Mouse (Mus musculus) ES-Bruce4 (cell line): ENCODE data around the gene Mrps27. TPM values are rescaled to one million over a fixed set of nuclear protein-coding genes. Genes with fewer than 3 reads are reported as not detected.

Experiments used
- H3K27ac ChIP-seq: 2 replicates; pipeline ENCODE4 v1.5.1; 2012; ENCODE audit warnings: low read length, inconsistent platforms; ENCODE audit not compliant: insufficient read depth
- H3K27me3 ChIP-seq: 2 replicates; pipeline ENCODE4 v1.6.1; 2012; ENCODE audit warnings: mild to moderate bottlenecking, low read length, inconsistent platforms; ENCODE audit not compliant: control insufficient read depth, poor library complexity, insufficient read depth, severe bottlenecking
- H3K36me3 ChIP-seq: 2 replicates; pipeline ENCODE4 v1.6.1; 2012; ENCODE audit warnings: inconsistent platforms, mild to moderate bottlenecking, low read length, moderate library complexity; ENCODE audit not compliant: control insufficient read depth, poor library complexity, insufficient read depth, severe bottlenecking
- H3K4me1 ChIP-seq: one replicate; pipeline ENCODE4 v1.8.1; 2011; ENCODE audit warnings: low read length; ENCODE audit not compliant: control insufficient read depth, insufficient read depth
- H3K4me3 ChIP-seq: 2 replicates; pipeline ENCODE4 v1.5.1; 2011; ENCODE audit warnings: low read depth, mild to moderate bottlenecking, low read length
- H3K9ac ChIP-seq: 2 replicates; pipeline ENCODE4 v1.6.1; 2012; ENCODE audit warnings: low read depth, mild to moderate bottlenecking, inconsistent platforms; ENCODE audit not compliant: poor library complexity, severe bottlenecking
- H3K9me3 ChIP-seq: replicated peaks from 2 replicates; pipeline ENCODE4 v1.6.1; 2012; ENCODE audit warnings: mild to moderate bottlenecking, low read length, inconsistent platforms; ENCODE audit not compliant: control insufficient read depth, poor library complexity, insufficient read depth, severe bottlenecking
- CTCF ChIP-seq: IDR thresholded peaks from one replicate; pipeline ENCODE4 v1.8.1; 2011; ENCODE audit warnings: low read depth, low read length
- EP300 ChIP-seq: IDR thresholded peaks from 2 replicates; pipeline ENCODE4 v1.6.1; 2011; ENCODE audit warnings: low read depth, low read length; ENCODE audit not compliant: insufficient read depth
- POLR2A ChIP-seq: IDR thresholded peaks from one replicate; pipeline ENCODE4 v1.8.1; 2011; ENCODE audit warnings: low read length; ENCODE audit not compliant: insufficient read depth
- polyA plus RNA-seq: library from polyadenylated mRNA; stranded (reverse); fragments of >200 nt; gene quantifications from 2 replicates; pipeline ENCODE4 v1.2.4, GENCODE M21; 2011; ENCODE audit warnings: low read depth; ENCODE audit not compliant: missing spikeins, insufficient read depth, insufficient read length

Mrps27 gene
- polyA plus RNA-seq, 1 experiment = 63.1 TPM

DNA sequence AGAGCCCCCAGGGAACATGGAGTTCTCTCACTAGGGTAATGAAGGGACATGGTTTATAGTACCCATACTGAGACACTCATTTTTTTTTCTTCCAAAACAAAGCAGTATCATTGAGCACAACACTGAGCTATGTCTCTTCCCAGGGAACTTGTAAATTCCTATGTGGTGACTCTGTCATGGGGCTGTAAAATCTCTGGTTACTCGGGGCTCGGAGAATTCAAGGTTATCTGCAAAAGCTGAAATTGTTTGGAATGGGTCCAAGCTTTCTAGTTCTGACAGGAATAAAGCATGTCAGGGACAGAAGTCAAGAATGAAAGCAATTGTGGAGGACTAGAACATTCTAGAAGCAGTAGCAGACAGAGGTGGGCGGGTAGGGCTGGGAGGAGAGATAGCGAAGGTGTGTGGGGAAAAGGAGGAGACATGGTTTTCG, 36.6 kb upstream of the Mrps27 start:
- no peaks in the 10 kb centered on the region for H3K27me3 ChIP-seq
- no peaks in the 10 kb centered on the region for H3K36me3 ChIP-seq
- no peak overlapping the region for H3K9ac ChIP-seq
- H3K27ac ChIP-seq = no peak overlapping the region
- H3K4me1 ChIP-seq = no peaks in the 10 kb centered on the region
- no peaks in the 10 kb centered on the region for H3K9me3 ChIP-seq
- H3K4me3 ChIP-seq = no peak overlapping the region
- TF ChIP-seq POLR2A (no peak), EP300 (no peak), CTCF (no peak)

DNA sequence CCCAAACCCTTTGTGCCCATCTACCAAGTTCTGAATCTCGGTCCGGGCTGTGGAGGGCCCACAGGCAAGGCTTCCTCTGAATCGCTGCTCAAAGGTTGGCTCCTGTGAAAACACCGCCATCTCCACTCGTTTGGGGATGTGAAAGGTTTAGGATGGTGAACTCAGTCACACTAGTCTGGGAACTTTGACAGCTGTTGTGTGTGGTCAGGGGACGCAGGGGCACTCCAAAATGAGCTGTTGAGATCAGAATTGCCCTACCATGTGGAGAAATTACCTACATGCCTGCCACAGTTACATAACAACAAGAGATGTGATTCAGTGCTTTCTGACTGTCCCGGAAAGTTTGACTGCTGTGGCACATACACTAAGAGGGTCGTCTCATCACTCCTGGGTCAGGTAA, 36.2 kb upstream of the Mrps27 start:
- H3K4me3 ChIP-seq = no peak overlapping the region
- no peak for TF ChIP-seq POLR2A
- TF ChIP-seq CTCF = no peak
- no peak for TF ChIP-seq EP300
- H3K27me3 ChIP-seq = no peaks in the 10 kb centered on the region
- no peaks in the 10 kb centered on the region for H3K36me3 ChIP-seq
- H3K27ac ChIP-seq = no peak overlapping the region
- H3K9me3 ChIP-seq = no peaks in the 10 kb centered on the region
- H3K4me1 ChIP-seq = no peaks in the 10 kb centered on the region
- H3K9ac ChIP-seq = no peak overlapping the region

DNA sequence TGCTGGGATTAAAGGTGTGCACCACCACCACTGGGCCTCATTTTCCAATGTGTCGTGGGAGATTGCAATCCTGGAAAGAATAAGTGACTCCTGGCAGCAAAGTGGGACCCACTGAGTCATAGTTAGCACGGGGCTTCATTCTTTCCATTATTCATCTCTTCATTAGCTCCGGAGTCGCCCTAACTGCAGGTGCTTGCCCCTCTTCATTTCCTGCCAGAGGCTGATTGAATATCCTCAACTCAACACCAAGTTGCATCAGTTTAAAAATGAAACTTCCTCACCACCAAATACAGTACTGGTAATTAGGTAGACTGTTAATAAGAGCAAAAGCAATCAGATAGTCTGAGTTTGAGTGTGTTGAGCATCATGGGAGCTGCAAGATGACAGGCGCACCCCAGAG, 30.5 kb upstream of the Mrps27 start:
- no peak overlapping the region for H3K9ac ChIP-seq
- no peak overlapping the region for H3K27ac ChIP-seq
- H3K27me3 ChIP-seq = no peaks in the 10 kb centered on the region
- H3K9me3 ChIP-seq = no peaks in the 10 kb centered on the region
- H3K4me1 ChIP-seq = no peaks in the 10 kb centered on the region
- TF ChIP-seq CTCF (no peak), POLR2A (no peak), EP300 (no peak)
- no peak overlapping the region for H3K4me3 ChIP-seq
- H3K36me3 ChIP-seq = no peaks in the 10 kb centered on the region

DNA sequence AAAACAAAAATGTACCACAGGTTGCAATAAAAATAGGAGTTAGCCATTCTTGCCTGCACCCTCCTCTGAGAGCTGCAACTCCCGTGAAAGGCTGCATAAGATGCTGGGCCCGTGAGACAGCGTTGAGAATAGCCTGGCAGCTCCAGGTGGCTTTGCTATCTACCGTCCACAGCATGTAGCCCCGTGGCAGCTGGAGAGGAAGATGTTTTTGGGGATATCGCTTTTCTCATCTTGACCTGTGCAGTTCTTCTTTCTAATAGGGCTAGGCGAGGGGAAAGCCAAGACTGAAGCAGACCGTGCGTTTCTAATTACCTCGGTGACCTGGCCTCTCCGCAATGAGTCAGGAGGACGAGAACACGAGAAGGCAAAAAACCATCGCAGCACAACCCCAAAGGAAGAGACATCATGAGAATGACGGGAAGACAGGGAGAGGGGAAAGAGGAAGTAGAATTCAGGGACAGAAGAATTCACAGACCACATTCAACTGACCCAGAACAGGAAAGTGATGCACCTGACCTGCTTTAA, 29.9 kb upstream of the Mrps27 start:
- H3K9me3 ChIP-seq = no peaks in the 10 kb centered on the region
- no peak overlapping the region for H3K9ac ChIP-seq
- H3K4me1 ChIP-seq = no peaks in the 10 kb centered on the region
- H3K36me3 ChIP-seq = 0 out of 2 replicates have a peak, but pooled peaks cover 1% of the 10 kb centered on the region
- no peak overlapping the region for H3K4me3 ChIP-seq
- TF ChIP-seq POLR2A (no peak), EP300 (no peak), CTCF (no peak)
- H3K27me3 ChIP-seq = no peaks in the 10 kb centered on the region
- H3K27ac ChIP-seq = no peak overlapping the region

DNA sequence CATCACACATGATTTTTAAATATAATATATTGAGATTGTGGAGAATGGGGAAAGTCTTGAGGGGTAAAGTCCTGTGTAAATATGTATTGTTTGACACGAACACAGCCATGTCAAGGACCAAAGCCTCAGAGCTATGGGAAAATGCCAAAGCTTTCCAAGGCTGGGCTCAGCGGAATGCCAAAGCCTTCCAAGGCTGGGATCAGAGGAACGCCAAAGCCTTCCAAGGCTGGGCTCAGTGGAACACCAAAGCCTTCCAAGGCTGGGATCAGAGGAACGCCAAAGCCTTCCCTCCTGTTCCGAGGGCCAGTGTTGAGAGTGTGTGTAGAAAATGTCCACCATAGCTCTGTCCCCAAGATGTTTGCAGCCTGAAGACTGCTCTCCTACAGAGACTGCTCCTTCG, 28.2 kb upstream of the Mrps27 start:
- Histone ChIP-seq H3K4me1 (no peaks in the 10 kb centered on the region), H3K9me3 (no peaks in the 10 kb centered on the region), H3K27ac (no peak overlapping the region), H3K36me3 (peaks cover 6% of the 10 kb centered on the region), H3K9ac (no peak overlapping the region), H3K4me3 (no peak overlapping the region), H3K27me3 (no peaks in the 10 kb centered on the region)
- TF ChIP-seq CTCF = no peak
- TF ChIP-seq EP300 = no peak
- TF ChIP-seq POLR2A = no peak

DNA sequence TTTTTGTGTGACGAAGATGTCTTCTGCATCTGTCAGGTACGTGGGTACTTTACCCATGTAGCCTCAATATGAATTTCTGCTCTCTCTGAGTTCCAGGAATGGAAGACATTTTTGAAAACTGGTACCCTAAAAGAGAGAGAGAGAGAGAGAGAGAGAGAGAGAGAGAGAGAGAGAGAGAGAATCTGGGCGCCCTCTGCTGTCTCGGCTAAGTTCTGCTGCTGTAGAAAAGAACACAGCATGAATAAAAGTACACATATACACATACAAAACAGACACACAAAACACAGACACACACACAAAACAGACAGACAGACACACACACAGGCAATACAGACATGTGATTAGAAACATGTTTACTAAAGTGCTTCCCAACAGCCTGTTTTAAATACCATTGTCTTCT, 27.5 kb upstream of the Mrps27 start:
- Histone ChIP-seq H3K27ac (no peak overlapping the region), H3K9me3 (no peaks in the 10 kb centered on the region), H3K4me3 (no peak overlapping the region), H3K4me1 (no peaks in the 10 kb centered on the region), H3K36me3 (peaks cover 6% of the 10 kb centered on the region), H3K9ac (no peak overlapping the region), H3K27me3 (no peaks in the 10 kb centered on the region)
- no peak for TF ChIP-seq POLR2A
- TF ChIP-seq EP300 = no peak
- TF ChIP-seq CTCF = no peak
